Mouse (Mus musculus): ENCODE results near the gene Fam243. TPM values are rescaled to one million over a fixed set of nuclear protein-coding genes. Genes with fewer than 3 reads are reported as not detected.

Gene Fam243
- total RNA-seq, 2 experiments from 2014 or later = 0.75 to 1.4 TPM

- intact Hi-C loops (cut with DNase I) = no loop called here
- DNase-seq (ENCODE audit: low spot score) = no peak
Measured at GRCm38 (mm10) chr16:92324309-92325061, 3.2 kb upstream of the Fam243 start.

- DNase-seq (ENCODE audit: low spot score) = no peak
- intact Hi-C loops (cut with DNase I) = no loop called here
Measured at GRCm38 (mm10) chr16:92320361-92320760, 880 bp downstream of the Fam243 start.

- intact Hi-C loops (cut with DNase I) = no loop called here
- DNase-seq (ENCODE audit: low spot score) = no peak
Measured at GRCm38 (mm10) chr16:92319353-92320109, 1.7 kb downstream of the Fam243 start.

- no peak for DNase-seq (ENCODE audit: low spot score)
- intact Hi-C loops (cut with DNase I) = no loop called here
Measured at GRCm38 (mm10) chr16:92316049-92316738, 5.0 kb downstream of the Fam243 start.

- intact Hi-C loops (cut with DNase I) = loop anchor here (2.0 kb wide), 2 partner anchors 23 to 147 kb away; no protein-coding TSS in a partner anchor
- DNase-seq (ENCODE audit: low spot score) = no peak
Measured at GRCm38 (mm10) chr16:92313953-92314741, 7.1 kb downstream of the Fam243 start.

- no peak for DNase-seq (ENCODE audit: low spot score)
- intact Hi-C loops (cut with DNase I) = loop anchor here (10.0 kb wide), 1 partner anchor 614 kb away; no protein-coding TSS in a partner anchor
Measured at GRCm38 (mm10) chr16:92309126-92309525, 12.1 kb downstream of the Fam243 start.

GRCm38 (mm10) chr16:92307947-92308346 lies 13.3 kb downstream of the Fam243 start:
- no peak for DNase-seq (ENCODE audit: low spot score)
- intact Hi-C loops (cut with DNase I) = loop anchor here (10.0 kb wide), 1 partner anchor 613 kb away; no protein-coding TSS in a partner anchor

GRCm38 (mm10) chr16:92305519-92305918 lies 15.7 kb downstream of the Fam243 start:
- intact Hi-C loops (cut with DNase I) = loop anchor here (10.0 kb wide), 1 partner anchor 611 kb away; no protein-coding TSS in a partner anchor
- DNase-seq (ENCODE audit: low spot score) = no peak

- DNase-seq (ENCODE audit: low spot score) = no peak
- intact Hi-C loops (cut with DNase I) = loop anchor here (10.0 kb wide), 1 partner anchor 608 kb away; no protein-coding TSS in a partner anchor
Measured at GRCm38 (mm10) chr16:92302506-92302905, 18.7 kb downstream of the Fam243 start.

- no peak for DNase-seq (ENCODE audit: low spot score)
- intact Hi-C loops (cut with DNase I) = loop anchor here (10.0 kb wide), 1 partner anchor 607 kb away; no protein-coding TSS in a partner anchor
Measured at GRCm38 (mm10) chr16:92301989-92302388, 19.3 kb downstream of the Fam243 start.

- DNase-seq (ENCODE audit: low spot score) = no peak
- intact Hi-C loops (cut with DNase I) = loop anchor here (10.0 kb wide), 1 partner anchor 607 kb away; no protein-coding TSS in a partner anchor
Measured at GRCm38 (mm10) chr16:92301412-92301806, 19.8 kb downstream of the Fam243 start.

GRCm38 (mm10) chr16:92300649-92301411 lies 20.4 kb downstream of the Fam243 start, which contains the start of gene Smim11:
Gene Smim11 (plus strand): TSS chr16:92301286.
- peak; percentile 88 for DNase-seq (ENCODE audit: low spot score)
- intact Hi-C loops (cut with DNase I) = loop anchor here (10.0 kb wide), 1 partner anchor 606 kb away; no protein-coding TSS in a partner anchor

GRCm38 (mm10) chr16:92295328-92295727 lies 25.9 kb downstream of the Fam243 start:
- intact Hi-C loops (cut with DNase I) = loop anchor here (10.0 kb wide), 1 partner anchor 571 kb away; the partner anchor contains the start of genes Cryzl1 and Itsn1
- no peak for DNase-seq (ENCODE audit: low spot score)

- intact Hi-C loops (cut with DNase I) = loop anchor here (10.0 kb wide), 1 partner anchor 570 kb away; the partner anchor contains the start of genes Cryzl1 and Itsn1
- DNase-seq (ENCODE audit: low spot score) = no peak
Measured at GRCm38 (mm10) chr16:92294267-92294970, 26.8 kb downstream of the Fam243 start.

- no peak for DNase-seq (ENCODE audit: low spot score)
- intact Hi-C loops (cut with DNase I) = loop anchor here (10.0 kb wide), 1 partner anchor 567 kb away; the partner anchor contains the start of genes Cryzl1 and Itsn1
Measured at GRCm38 (mm10) chr16:92292101-92292500, 29.1 kb downstream of the Fam243 start, which contains the start of gene Kcne2. Gene Kcne2 (plus strand): TSS chr16:92292389.

- no peak for DNase-seq (ENCODE audit: low spot score)
- intact Hi-C loops (cut with DNase I) = loop anchor here (10.0 kb wide), 1 partner anchor 565 kb away; the partner anchor contains the start of genes Cryzl1 and Itsn1
Measured at GRCm38 (mm10) chr16:92290045-92290444, 31.2 kb downstream of the Fam243 start.

GRCm38 (mm10) chr16:92288778-92289177 lies 32.5 kb downstream of the Fam243 start:
- intact Hi-C loops (cut with DNase I) = loop anchor here (5.0 kb wide), 1 partner anchor 231 kb away; the partner anchor contains the start of genes Gm49711, Mrps6 and Slc5a3

More at GRCm38 (mm10) chr16:92288778-92289177, 32.5 kb downstream of the Fam243 start:
- DNase-seq (ENCODE audit: low spot score) = no peak
